Mouse (Mus musculus): Measurements from ENCODE around the gene Pik3r6. TPM values are rescaled to one million over a fixed set of nuclear protein-coding genes. Genes with fewer than 3 reads are reported as not detected.
A peak's percentile ranks its signal among the peaks of the same experiment; 100 is the strongest.

The Pik3r6 gene
- polyA plus RNA-seq, 1 experiment from 2014 or later, result 1.8 TPM

- no peak for DNase-seq (ENCODE audit: low spot score)
- Histone ChIP-seq H3K9ac (ENCODE audit: low read length) (no peak overlapping the region), H3K4me1 (replicated peaks; ENCODE audit: control insufficient read depth, insufficient read depth) (no peaks in the 10 kb centered on the region)
Observed at GRCm38 (mm10) chr11:68489236-68489635, 13.6 kb upstream of the Pik3r6 start.

DNA sequence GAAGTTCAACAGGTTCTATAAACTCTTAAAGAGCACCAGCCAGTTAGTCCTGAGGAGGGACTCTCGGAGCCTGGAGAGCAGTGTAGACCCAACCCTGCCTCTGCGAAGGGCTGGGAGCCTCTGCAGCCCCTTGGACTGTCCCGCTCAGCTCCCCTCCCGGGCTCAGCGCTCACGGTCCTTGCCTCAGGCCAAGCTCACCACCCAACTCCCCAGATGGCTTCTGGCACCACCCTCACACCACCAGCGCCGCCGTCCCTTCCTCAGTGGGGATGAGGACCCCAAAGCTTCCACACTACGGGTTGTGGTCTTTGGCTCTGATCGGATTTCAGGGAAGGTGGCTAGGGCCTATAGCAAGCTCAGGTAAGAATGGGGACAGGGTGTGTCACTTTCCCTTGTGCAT, 10.2 kb upstream of the Pik3r6 start:
- H3K4me2 ChIP-seq (replicated peaks; ENCODE audit: low read depth), result no peak overlapping the region
- no peaks in the 10 kb centered on the region for H3K36me3 ChIP-seq (ENCODE audit: control insufficient read depth, insufficient read depth, low read length)
- ATAC-seq (ENCODE audit: low FRiP score, low TSS enrichment) (no peak), DNase-seq (ENCODE audit: low spot score) (no peak)
- no peak overlapping the region for H3K4me3 ChIP-seq (ENCODE audit: low read depth, low read length)
- H3K9ac ChIP-seq (ENCODE audit: low read length), result no peak overlapping the region
- no peak overlapping the region for H3K27ac ChIP-seq (replicated peaks)
- no peaks in the 10 kb centered on the region for H3K4me1 ChIP-seq (replicated peaks; ENCODE audit: control insufficient read depth, insufficient read depth)
- 88% methylated on average over 10 of the region's 11 CpGs for WGBS
- H3K27me3 ChIP-seq (ENCODE audit: control insufficient read depth, insufficient read depth, low read length), result no peaks in the 10 kb centered on the region
- no peaks in the 10 kb centered on the region for H3K9me3 ChIP-seq (ENCODE audit: control insufficient read depth, low read length)
- TF ChIP-seq EP300 (optimal IDR thresholded peaks at IDR 0.05) (no peak), CTCF (IDR thresholded peaks at IDR 0.05; ENCODE audit: low read depth) (no peak)

More at GRCm38 (mm10) chr11:68489236-68489635, 13.6 kb upstream of the Pik3r6 start:
- ATAC-seq (ENCODE audit: low FRiP score, low TSS enrichment), result no peak
- TF ChIP-seq EP300 (optimal IDR thresholded peaks at IDR 0.05) (no peak), CTCF (IDR thresholded peaks at IDR 0.05; ENCODE audit: low read depth) (no peak)
- no peaks in the 10 kb centered on the region for H3K9me3 ChIP-seq (ENCODE audit: control insufficient read depth, low read length)
- no peaks in the 10 kb centered on the region for H3K27me3 ChIP-seq (ENCODE audit: control insufficient read depth, insufficient read depth, low read length)
- H3K4me2 ChIP-seq (replicated peaks; ENCODE audit: low read depth), result no peak overlapping the region
- no peak overlapping the region for H3K4me3 ChIP-seq (ENCODE audit: low read depth, low read length)
- no peak overlapping the region for H3K27ac ChIP-seq (replicated peaks)
- H3K36me3 ChIP-seq (ENCODE audit: control insufficient read depth, insufficient read depth, low read length), result no peaks in the 10 kb centered on the region
- WGBS, result 53% methylated on average over 2 of the region's 2 CpGs

- 39% methylated on average over 5 of the region's 5 CpGs for WGBS
- Histone ChIP-seq H3K4me1 (replicated peaks; ENCODE audit: control insufficient read depth, insufficient read depth) (no peaks in the 10 kb centered on the region), H3K4me3 (ENCODE audit: low read depth, low read length) (no peak overlapping the region)
Observed at GRCm38 (mm10) chr11:68493760-68494159, 9.1 kb upstream of the Pik3r6 start.

GRCm38 (mm10) chr11:68497081-68497480, 5.7 kb upstream of the Pik3r6 start:
- Histone ChIP-seq H3K4me3 (ENCODE audit: low read depth, low read length) (no peak overlapping the region), H3K9me3 (ENCODE audit: control insufficient read depth, low read length) (no peaks in the 10 kb centered on the region), H3K4me1 (replicated peaks; ENCODE audit: control insufficient read depth, insufficient read depth) (no peaks in the 10 kb centered on the region), H3K9ac (ENCODE audit: low read length) (no peak overlapping the region), H3K27ac (replicated peaks) (no peak overlapping the region), H3K36me3 (ENCODE audit: control insufficient read depth, insufficient read depth, low read length) (no peaks in the 10 kb centered on the region), H3K4me2 (replicated peaks; ENCODE audit: low read depth) (no peak overlapping the region), H3K27me3 (ENCODE audit: control insufficient read depth, insufficient read depth, low read length) (no peaks in the 10 kb centered on the region)
- DNase-seq (ENCODE audit: low spot score) (no peak), ATAC-seq (ENCODE audit: low FRiP score, low TSS enrichment) (no peak)
- WGBS, result 62% methylated on average over 6 of the region's 6 CpGs
- TF ChIP-seq EP300 (optimal IDR thresholded peaks at IDR 0.05) (no peak), CTCF (IDR thresholded peaks at IDR 0.05; ENCODE audit: low read depth) (no peak)

More at GRCm38 (mm10) chr11:68493760-68494159, 9.1 kb upstream of the Pik3r6 start:
- Histone ChIP-seq H3K4me2 (replicated peaks; ENCODE audit: low read depth) (no peak overlapping the region), H3K27me3 (ENCODE audit: control insufficient read depth, insufficient read depth, low read length) (no peaks in the 10 kb centered on the region), H3K9ac (ENCODE audit: low read length) (no peak overlapping the region), H3K9me3 (ENCODE audit: control insufficient read depth, low read length) (no peaks in the 10 kb centered on the region), H3K27ac (replicated peaks) (no peak overlapping the region), H3K36me3 (ENCODE audit: control insufficient read depth, insufficient read depth, low read length) (no peaks in the 10 kb centered on the region)
- DNase-seq (ENCODE audit: low spot score) (peak; percentile 41), ATAC-seq (ENCODE audit: low FRiP score, low TSS enrichment) (no peak)
- no peak for TF ChIP-seq EP300 (optimal IDR thresholded peaks at IDR 0.05)
- no peak for TF ChIP-seq CTCF (IDR thresholded peaks at IDR 0.05; ENCODE audit: low read depth)

DNA sequence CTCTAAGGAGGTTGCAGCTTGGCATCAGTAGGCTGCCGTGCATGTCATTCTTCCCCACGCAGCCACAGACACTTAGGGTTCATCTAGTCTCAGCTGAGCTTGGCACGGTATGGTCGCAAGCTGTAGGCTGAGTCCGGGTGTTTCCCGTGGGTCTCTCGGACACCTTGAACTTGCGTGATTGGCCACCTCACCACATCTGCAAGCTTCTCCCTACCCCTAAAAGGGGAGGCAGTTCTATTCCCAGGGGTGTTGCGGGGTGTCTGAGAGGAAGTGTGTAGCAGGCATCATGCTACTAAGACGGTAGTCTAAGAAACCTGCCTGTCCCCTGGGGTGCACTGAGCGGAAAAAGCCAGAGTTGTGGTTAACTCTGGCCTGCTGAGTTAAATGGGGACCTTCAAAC, 4.3 kb upstream of the Pik3r6 start:
- Histone ChIP-seq H3K27ac (replicated peaks) (no peak overlapping the region), H3K4me1 (replicated peaks; ENCODE audit: control insufficient read depth, insufficient read depth) (no peaks in the 10 kb centered on the region), H3K27me3 (ENCODE audit: control insufficient read depth, insufficient read depth, low read length) (no peaks in the 10 kb centered on the region), H3K4me2 (replicated peaks; ENCODE audit: low read depth) (no peak overlapping the region), H3K36me3 (ENCODE audit: control insufficient read depth, insufficient read depth, low read length) (no peaks in the 10 kb centered on the region), H3K9ac (ENCODE audit: low read length) (no peak overlapping the region), H3K9me3 (ENCODE audit: control insufficient read depth, low read length) (no peaks in the 10 kb centered on the region), H3K4me3 (ENCODE audit: low read depth, low read length) (no peak overlapping the region)
- ATAC-seq (ENCODE audit: low FRiP score, low TSS enrichment) (no peak), DNase-seq (ENCODE audit: low spot score) (no peak)
- no peak for TF ChIP-seq CTCF (IDR thresholded peaks at IDR 0.05; ENCODE audit: low read depth)
- 91% methylated on average over 11 of the region's 11 CpGs for WGBS

- no peak overlapping the region for H3K27ac ChIP-seq (replicated peaks)
- H3K4me3 ChIP-seq (ENCODE audit: low read depth, low read length), result no peak overlapping the region
- 60% methylated on average over 8 of the region's 8 CpGs for WGBS
- no peak for ATAC-seq (ENCODE audit: low FRiP score, low TSS enrichment)
- TF ChIP-seq CTCF (IDR thresholded peaks at IDR 0.05; ENCODE audit: low read depth) (no peak), EP300 (optimal IDR thresholded peaks at IDR 0.05) (no peak)
- DNase-seq (ENCODE audit: low spot score), result no peak
- no peak overlapping the region for H3K9ac ChIP-seq (ENCODE audit: low read length)
- no peaks in the 10 kb centered on the region for H3K36me3 ChIP-seq (ENCODE audit: control insufficient read depth, insufficient read depth, low read length)
- no peaks in the 10 kb centered on the region for H3K9me3 ChIP-seq (ENCODE audit: control insufficient read depth, low read length)
- no peak overlapping the region for H3K4me2 ChIP-seq (replicated peaks; ENCODE audit: low read depth)
- H3K4me1 ChIP-seq (replicated peaks; ENCODE audit: control insufficient read depth, insufficient read depth), result no peaks in the 10 kb centered on the region
- H3K27me3 ChIP-seq (ENCODE audit: control insufficient read depth, insufficient read depth, low read length), result no peaks in the 10 kb centered on the region
Observed at GRCm38 (mm10) chr11:68498999-68499699, 3.7 kb upstream of the Pik3r6 start.
